Mouse (Mus musculus) megakaryocyte, adult 5-6 weeks (primary cell): Measurements from ENCODE around the gene Csf1. TPM values are rescaled to one million over a fixed set of nuclear protein-coding genes. Genes with fewer than 3 reads are reported as not detected.

ENCODE experiments used
- ATAC-seq: 2 replicates; pipeline ENCODE4 v1.8.0; 2016; ENCODE audit warnings: mild to moderate bottlenecking, inconsistent platforms; ENCODE audit not compliant: poor library complexity, severe bottlenecking
- total RNA-seq, 2 experiments: library from RNA; stranded (forward) in 1 of 2; stranded (reverse) in 1 of 2; fragments of 153-499, 151-499 nt in 1 of 2; fragments of 221-1000, 200-1000 nt in 1 of 2; gene quantifications; 2 replicates each; pipeline versions ENCODE4 v1.2.3 to v1.2.4; 2015 to 2017

The Csf1 gene
- total RNA-seq, 2 experiments from 2014 or later: 6.9 to 14.7 TPM

DNA sequence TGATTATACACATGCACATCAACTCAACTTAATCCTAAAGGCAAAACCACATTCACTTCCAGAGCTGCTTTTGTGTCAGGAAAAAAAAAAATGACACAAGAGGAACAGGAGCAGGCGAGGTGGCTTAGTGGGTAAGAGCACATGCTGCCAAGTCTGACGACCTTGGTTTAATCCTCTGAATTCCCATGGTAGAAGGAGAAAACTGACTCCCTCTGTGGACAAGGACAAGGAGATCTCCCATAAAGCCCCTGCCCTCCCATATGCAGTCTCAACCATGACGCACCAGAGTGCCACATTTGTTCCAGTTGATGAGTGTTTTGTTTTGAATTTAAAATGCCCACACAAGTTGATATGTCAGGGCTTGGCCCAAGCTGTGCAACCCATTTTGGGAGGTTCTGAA lies 51.1 kb downstream of the Csf1 start:
- ATAC-seq: no peak

DNA sequence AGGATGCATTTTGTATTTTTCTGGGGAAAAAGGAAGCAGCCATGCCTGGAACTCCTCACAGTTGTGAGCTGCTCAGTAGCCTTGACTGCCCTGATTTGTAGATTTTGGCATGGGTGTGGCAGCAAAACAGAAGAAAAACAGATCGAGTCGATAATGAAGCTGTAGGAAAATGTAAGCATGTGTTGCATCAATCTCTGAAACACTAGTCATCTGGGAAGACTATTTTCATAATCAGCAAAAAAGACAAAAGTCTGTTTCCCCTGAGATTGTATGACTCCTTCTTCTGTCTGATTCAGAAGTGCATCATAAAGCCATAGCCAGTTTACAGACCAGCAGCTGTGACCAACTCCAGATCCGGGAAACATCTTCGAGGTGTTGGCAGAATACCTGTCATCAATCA lies 53.0 kb downstream of the Csf1 start:
- no peak for ATAC-seq

DNA sequence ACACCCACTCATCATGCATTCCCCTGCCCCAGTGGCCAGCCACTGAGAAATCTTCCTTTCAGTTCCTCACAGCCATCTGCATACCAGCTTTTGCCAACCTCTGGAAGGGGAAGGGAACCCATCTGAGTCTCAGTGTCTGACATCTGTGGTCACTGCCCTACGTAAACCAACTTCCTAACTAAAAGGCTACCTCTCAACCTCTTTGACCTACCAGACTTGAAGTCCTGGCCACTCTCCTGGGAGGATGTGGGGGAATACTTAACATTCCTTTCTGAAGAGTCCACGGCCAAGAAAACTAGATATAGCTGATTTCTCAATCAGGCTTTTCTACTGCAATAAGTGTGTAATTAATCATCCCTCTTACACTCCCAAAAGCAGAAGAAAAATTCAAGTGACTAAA lies 54.1 kb downstream of the Csf1 start:
- peak; percentile 96 for ATAC-seq

DNA sequence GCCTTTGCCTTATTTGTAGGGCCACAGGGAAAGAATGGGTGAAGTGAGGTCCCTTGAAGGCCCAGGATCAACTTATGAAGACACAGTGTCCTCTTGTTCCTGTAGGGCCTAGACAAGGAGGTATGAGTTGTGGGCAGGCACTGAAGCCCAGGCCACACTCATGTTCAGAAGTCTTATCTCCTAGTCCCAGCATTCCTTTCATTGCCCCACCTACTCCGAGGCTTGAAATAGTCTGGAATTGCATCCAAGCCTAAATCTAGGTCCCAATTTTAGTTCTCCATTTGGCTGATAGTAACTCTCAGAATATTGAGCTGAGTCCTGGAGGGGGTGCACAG lies 55.9 kb downstream of the Csf1 start:
- ATAC-seq: no peak

DNA sequence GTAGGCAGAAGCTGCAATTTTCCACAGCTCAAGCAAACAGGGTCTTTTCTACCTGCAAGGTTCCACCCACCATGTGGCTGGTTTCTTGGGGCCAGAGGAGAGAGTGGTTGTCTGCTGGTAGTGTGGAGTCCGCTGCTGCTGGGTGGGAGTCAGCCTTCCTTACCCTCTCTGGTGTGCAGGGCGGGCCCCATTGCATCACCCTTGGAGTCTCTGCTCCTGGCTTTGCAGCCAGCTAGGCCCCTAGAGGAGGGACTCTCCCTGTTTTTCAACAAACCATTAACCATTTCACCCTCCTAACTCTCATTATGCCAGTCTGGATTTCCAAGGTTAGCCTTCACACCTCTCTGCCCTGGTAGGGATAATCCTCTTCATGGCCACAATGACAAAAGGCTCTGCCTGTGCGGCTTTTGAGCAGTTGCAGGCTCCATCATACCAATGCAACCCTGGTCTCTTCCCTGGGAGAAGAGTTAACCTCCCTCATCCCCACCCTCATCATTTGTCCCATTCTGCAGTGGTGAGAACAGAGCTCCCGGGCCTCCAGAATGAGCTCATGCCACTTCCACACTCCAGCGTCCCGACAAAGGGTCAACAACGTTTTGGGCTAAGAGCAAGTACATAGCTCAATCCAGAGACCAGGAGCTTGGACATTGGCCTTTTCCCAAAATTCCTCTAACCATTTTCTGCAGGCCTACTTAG lies 56.4 kb downstream of the Csf1 start:
- no peak for ATAC-seq

- no peak for ATAC-seq
Measured at GRCm38 (mm10) chr3:107701767-107702394, 58.4 kb downstream of the Csf1 start.

DNA sequence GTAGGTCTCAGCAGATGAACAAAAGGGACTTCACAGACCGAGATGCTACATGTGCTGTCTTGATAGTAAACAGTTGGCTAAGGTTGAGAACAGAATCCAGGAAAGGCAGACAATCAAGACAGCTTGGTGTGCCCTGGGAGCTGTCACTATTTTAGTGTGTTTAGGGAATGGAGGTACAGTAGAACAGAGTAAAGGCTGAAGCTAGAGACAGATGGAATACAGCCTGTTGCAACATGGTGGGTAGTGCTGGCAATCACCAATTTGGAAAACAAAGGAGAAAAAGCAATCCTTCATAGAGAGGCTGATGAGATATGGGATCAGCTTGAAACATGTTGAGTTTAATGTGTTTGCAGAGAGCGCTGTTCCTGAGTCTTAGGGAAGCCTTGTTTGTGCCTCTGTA lies 59.6 kb downstream of the Csf1 start:
- no peak for ATAC-seq

- ATAC-seq: no peak
Measured at GRCm38 (mm10) chr3:107696910-107697309, 63.4 kb downstream of the Csf1 start.

- ATAC-seq: peak; percentile 97
Measured at GRCm38 (mm10) chr3:107695948-107696881, 64.1 kb downstream of the Csf1 start, which contains the start of gene Ahcyl1. TSS of gene Ahcyl1 (minus strand) at chr3:107696560.

- ATAC-seq: no peak
Measured at GRCm38 (mm10) chr3:107695219-107695947, 64.9 kb downstream of the Csf1 start.

GRCm38 (mm10) chr3:107694256-107694900 lies 65.9 kb downstream of the Csf1 start:
- ATAC-seq: no peak

Other genes starting within 250 kb of the Csf1 start
- not detected in 2 replicates for gene Slc6a17, start 242.5 kb downstream of the Csf1 start, total RNA-seq (2015)
- gene Slc6a17, start 242.5 kb downstream of the Csf1 start, total RNA-seq (2017): not detected in 2 replicates
- not detected in 2 replicates for gene Ubl4b, start 205.4 kb downstream of the Csf1 start, total RNA-seq (2015)
- gene Ubl4b, start 205.4 kb downstream of the Csf1 start, total RNA-seq (2017): not detected in 2 replicates
- not detected in 2 replicates for gene Alx3, start 165.4 kb downstream of the Csf1 start, total RNA-seq (2015)
- not detected in 2 replicates for gene Alx3, start 165.4 kb downstream of the Csf1 start, total RNA-seq (2017)
- gene Gm10961, start 129.1 kb downstream of the Csf1 start, total RNA-seq (2015): not detected in 2 replicates
- gene Gm10961, start 129.1 kb downstream of the Csf1 start, total RNA-seq (2017): not detected in 2 replicates
- 19.4 and 20.5 TPM in 2 replicates for gene Strip1, start 128.8 kb downstream of the Csf1 start, total RNA-seq (2015)
- gene Strip1, start 128.8 kb downstream of the Csf1 start, total RNA-seq (2017): 17.0 and 19.2 TPM in 2 replicates
- gene Ahcyl1, start 63.9 kb downstream of the Csf1 start, total RNA-seq (2015): 49.1 and 52.5 TPM in 2 replicates
- 25.1 and 33.2 TPM in 2 replicates for gene Ahcyl1, start 63.9 kb downstream of the Csf1 start, total RNA-seq (2017)
- gene Eps8l3, start 116.8 kb upstream of the Csf1 start, total RNA-seq (2015): not detected in 2 replicates
- not detected in 2 replicates for gene Eps8l3, start 116.8 kb upstream of the Csf1 start, total RNA-seq (2017)
- gene Gstm5, start 135.4 kb upstream of the Csf1 start, total RNA-seq (2015): 4.7 and 15.4 TPM in 2 replicates
- 2.5 and 3.5 TPM in 2 replicates for gene Gstm5, start 135.4 kb upstream of the Csf1 start, total RNA-seq (2017)
- gene Gstm7, start 171.3 kb upstream of the Csf1 start, total RNA-seq (2015): 1.5 and 1.9 TPM in 2 replicates
- gene Gstm7, start 171.3 kb upstream of the Csf1 start, total RNA-seq (2017): 0.44 and 0.45 TPM in 2 replicates
- gene Gstm6, start 183.3 kb upstream of the Csf1 start, total RNA-seq (2015): not detected in 2 replicates
- gene Gstm6, start 183.3 kb upstream of the Csf1 start, total RNA-seq (2017): not detected in 2 replicates
- not detected in 2 replicates for gene Gstm3, start 208.8 kb upstream of the Csf1 start, total RNA-seq (2015)
- gene Gstm3, start 208.8 kb upstream of the Csf1 start, total RNA-seq (2017): not detected in 2 replicates
- gene Gstm2, start 226.0 kb upstream of the Csf1 start, total RNA-seq (2015): 0.62 TPM in 1 of 2 replicates, not detected in the other
- gene Gstm2, start 226.0 kb upstream of the Csf1 start, total RNA-seq (2017): 0.44 TPM in 1 of 2 replicates, not detected in the other